Mouse (Mus musculus) heart, embryonic 11.5 days (tissue): ENCODE results near the gene D11Wsu47e. TPM values are rescaled to one million over a fixed set of nuclear protein-coding genes. Genes with fewer than 3 reads are reported as not detected.

Experiments used
- ATAC-seq: fragments of 200-750 bp; cut with Nextera tagmentation; replicated peaks from 2 replicates; pipeline ENCODE4 v1.8.0; 2017; ENCODE audit warnings: moderate library complexity; ENCODE audit not compliant: insufficient number of reproducible peaks, low FRiP score, low TSS enrichment
- H3K27ac ChIP-seq: fragments of 300-500 bp; sonication (generic); 2 replicates; pipeline ENCODE4 v1.5.1; 2014; ENCODE audit warnings: mild to moderate bottlenecking, low read depth, low read length
- H3K27me3 ChIP-seq: fragments of 300-500 bp; sonication (generic); 2 replicates; pipeline ENCODE4 v1.6.1; 2014; ENCODE audit warnings: mild to moderate bottlenecking, low read length, mixed read lengths; ENCODE audit not compliant: control insufficient read depth, insufficient read depth
- H3K36me3 ChIP-seq: fragments of 300-500 bp; sonication (generic); 2 replicates; pipeline ENCODE4 v1.6.1; 2014; ENCODE audit warnings: mild to moderate bottlenecking, low read length, moderate library complexity, mixed read lengths; ENCODE audit not compliant: control insufficient read depth, insufficient read depth
- H3K4me1 ChIP-seq: fragments of 300-500 bp; sonication (generic); 2 replicates; pipeline ENCODE4 v1.6.1; 2014; ENCODE audit warnings: low read length; ENCODE audit not compliant: control insufficient read depth, insufficient read depth
- H3K4me2 ChIP-seq: fragments of 300-500 bp; sonication (generic); 2 replicates; pipeline ENCODE4 v1.6.1; 2014; ENCODE audit warnings: mild to moderate bottlenecking, moderate library complexity
- H3K4me3 ChIP-seq: fragments of 300-500 bp; sonication (generic); 2 replicates; pipeline ENCODE4 v1.5.1; 2014; ENCODE audit warnings: low read depth, low read length
- H3K9ac ChIP-seq: fragments of 300-500 bp; sonication (generic); 2 replicates; pipeline ENCODE4 v1.6.1; 2014; ENCODE audit warnings: mild to moderate bottlenecking, low read depth, low read length, moderate library complexity
- H3K9me3 ChIP-seq: fragments of 300-500 bp; sonication (generic); replicated peaks from 2 replicates; pipeline ENCODE4 v1.6.1; 2016; ENCODE audit warnings: low read length; ENCODE audit not compliant: control insufficient read depth
- WGBS: fragments of 180-500 bp; shearing (Covaris S2); extraction: QIAGEN DNeasy Blood & Tissue Kit; methylation state at CpG from one replicate; pipeline ENCODE4 v1.1.7; 2014; ENCODE audit not compliant: insufficient replicate concordance; 5-methylcytosine and 5-hydroxymethylcytosine counted together
- polyA plus RNA-seq: library from polyadenylated mRNA; unstranded; fragments of >200 nt; fragmentation: Nextera tagmentation; extraction: Ambion mirVana; gene quantifications from 2 replicates; pipeline ENCODE4 v1.2.1, GENCODE M21; 2014

Gene D11Wsu47e
- polyA plus RNA-seq, 1 experiment from 2014 or later = 18.1 TPM

- no peaks in the 10 kb centered on the region for H3K27me3 ChIP-seq
- H3K27ac ChIP-seq = peak overlapping the region; percentile 98
- peak overlapping the region; percentile 76 for H3K4me2 ChIP-seq
- peak overlapping the region; percentile 89 for H3K9ac ChIP-seq
- WGBS = 3% methylated on average over 38 of the region's 38 CpGs
- peak overlapping the region; percentile 85 for H3K4me3 ChIP-seq
- peaks cover 36% of the 10 kb centered on the region for H3K4me1 ChIP-seq
- ATAC-seq = peak; percentile 62
- peaks cover 5% of the 10 kb centered on the region for H3K36me3 ChIP-seq
- no peaks in the 10 kb centered on the region for H3K9me3 ChIP-seq
These were observed 1.1 kb upstream of the D11Wsu47e start for GRCm38 (mm10) chr11:113682897-113683626.

- H3K4me1 ChIP-seq = peaks cover 33% of the 10 kb centered on the region
- peak overlapping the region; percentile 98 for H3K27ac ChIP-seq
- peaks cover 11% of the 10 kb centered on the region for H3K36me3 ChIP-seq
- no peak for ATAC-seq
- 0% methylated on average over 30 of the region's 38 CpGs for WGBS
- no peaks in the 10 kb centered on the region for H3K9me3 ChIP-seq
- H3K4me2 ChIP-seq = peak overlapping the region; percentile 76
- H3K27me3 ChIP-seq = no peaks in the 10 kb centered on the region
- H3K9ac ChIP-seq = peak overlapping the region; percentile 89
- H3K4me3 ChIP-seq = peak overlapping the region; percentile 85
These were observed 620 bp upstream of the D11Wsu47e start for GRCm38 (mm10) chr11:113683627-113683956.

GRCm38 (mm10) chr11:113684707-113685426 lies 655 bp downstream of the D11Wsu47e start:
- Histone ChIP-seq H3K9ac (peak overlapping the region; percentile 89), H3K27ac (peak overlapping the region; percentile 35; the same call in 1 of the 2 replicates), H3K36me3 (peaks cover 22% of the 10 kb centered on the region), H3K4me1 (peaks cover 30% of the 10 kb centered on the region), H3K4me3 (peak overlapping the region; percentile 85), H3K9me3 (no peaks in the 10 kb centered on the region), H3K27me3 (no peaks in the 10 kb centered on the region), H3K4me2 (peak overlapping the region; percentile 76)
- no peak for ATAC-seq
- WGBS = 42% methylated on average over 25 of the region's 25 CpGs

GRCm38 (mm10) chr11:113687031-113687430 lies 2.8 kb downstream of the D11Wsu47e start:
- ATAC-seq = no peak
- Histone ChIP-seq H3K27me3 (no peaks in the 10 kb centered on the region), H3K4me3 (no peak overlapping the region), H3K36me3 (peaks cover 31% of the 10 kb centered on the region), H3K27ac (no peak overlapping the region), H3K4me1 (peaks cover 17% of the 10 kb centered on the region), H3K9ac (0 out of 2 replicates have a peak overlapping the region, but pooled peaks have one; percentile 5), H3K4me2 (no peak overlapping the region), H3K9me3 (no peaks in the 10 kb centered on the region)
- 73% methylated on average over 2 of the region's 2 CpGs for WGBS

- Histone ChIP-seq H3K36me3 (peaks cover 47% of the 10 kb centered on the region), H3K4me2 (no peak overlapping the region), H3K4me3 (no peak overlapping the region), H3K9ac (no peak overlapping the region), H3K9me3 (no peaks in the 10 kb centered on the region), H3K27me3 (no peaks in the 10 kb centered on the region), H3K4me1 (peaks cover 4% of the 10 kb centered on the region; the same call in 1 of the 2 replicates), H3K27ac (no peak overlapping the region)
- no peak for ATAC-seq
- WGBS = 90% methylated on average over 12 of the region's 12 CpGs
These were observed 6.3 kb downstream of the D11Wsu47e start for GRCm38 (mm10) chr11:113690506-113690905.

GRCm38 (mm10) chr11:113691318-113691717 lies 7.1 kb downstream of the D11Wsu47e start:
- Histone ChIP-seq H3K9ac (no peak overlapping the region), H3K27me3 (no peaks in the 10 kb centered on the region), H3K9me3 (no peaks in the 10 kb centered on the region), H3K27ac (no peak overlapping the region), H3K4me1 (peaks cover 4% of the 10 kb centered on the region; the same call in 1 of the 2 replicates), H3K36me3 (peaks cover 52% of the 10 kb centered on the region), H3K4me2 (no peak overlapping the region), H3K4me3 (no peak overlapping the region)
- WGBS = 89% methylated on average over 5 of the region's 5 CpGs
- ATAC-seq = no peak

- Histone ChIP-seq H3K27ac (no peak overlapping the region), H3K9ac (no peak overlapping the region), H3K27me3 (no peaks in the 10 kb centered on the region), H3K4me1 (peaks cover 3% of the 10 kb centered on the region; the same call in 1 of the 2 replicates), H3K9me3 (no peaks in the 10 kb centered on the region), H3K4me3 (no peak overlapping the region), H3K4me2 (no peak overlapping the region), H3K36me3 (peaks cover 52% of the 10 kb centered on the region)
- WGBS = 75% methylated on average over 3 of the region's 3 CpGs
- ATAC-seq = no peak
These were observed 7.6 kb downstream of the D11Wsu47e start for GRCm38 (mm10) chr11:113691851-113692250.

GRCm38 (mm10) chr11:113697571-113697970 lies 13.4 kb downstream of the D11Wsu47e start:
- ATAC-seq = no peak
- WGBS = 67% methylated on average over 5 of the region's 5 CpGs
- no peaks in the 10 kb centered on the region for H3K27me3 ChIP-seq

More at GRCm38 (mm10) chr11:113697571-113697970, 13.4 kb downstream of the D11Wsu47e start:
- Histone ChIP-seq H3K36me3 (peaks cover 19% of the 10 kb centered on the region), H3K9me3 (no peaks in the 10 kb centered on the region), H3K4me3 (no peak overlapping the region), H3K9ac (no peak overlapping the region), H3K4me2 (no peak overlapping the region), H3K4me1 (no peaks in the 10 kb centered on the region), H3K27ac (no peak overlapping the region)
